Mouse (Mus musculus) megakaryocyte, embryonic 14.5 days (primary cell): ENCODE data around the gene Kcna4. TPM values are rescaled to one million over a fixed set of nuclear protein-coding genes. Genes with fewer than 3 reads are reported as not detected.

Source experiments
- H3K27me3 ChIP-seq: replicated peaks from 2 replicates; pipeline ENCODE3; 2012; ENCODE audit warnings: inconsistent platforms
- H3K36me3 ChIP-seq: replicated peaks from 2 replicates; pipeline ENCODE3; 2012; ENCODE audit warnings: low read length, inconsistent platforms, mixed read lengths
- H3K4me1 ChIP-seq: 2 replicates; pipeline ENCODE4 v1.6.1; 2012; ENCODE audit warnings: inconsistent platforms
- H3K4me3 ChIP-seq: replicated peaks from 2 replicates; pipeline ENCODE3; 2012; ENCODE audit warnings: moderate library complexity, mild to moderate bottlenecking, inconsistent platforms
- H3K9me3 ChIP-seq: 2 replicates; pipeline ENCODE4 v1.6.1; 2012; ENCODE audit warnings: inconsistent platforms
- FLI1 ChIP-seq: IDR thresholded peaks from 2 replicates; pipeline ENCODE4 v1.6.1; 2012; ENCODE audit warnings: low read length, inconsistent platforms, mixed read lengths
- GATA1 ChIP-seq: IDR thresholded peaks from 3 replicates; pipeline ENCODE4 v1.6.1; 2012; ENCODE audit warnings: mixed read lengths, low read length, inconsistent platforms, borderline replicate concordance
- polyA plus RNA-seq: library from polyadenylated mRNA; stranded (reverse); fragments of >175 nt; gene quantifications from 2 replicates; pipeline ENCODE4 v1.2.3, GENCODE M21; 2012; ENCODE audit warnings: low replicate concordance; ENCODE audit not compliant: insufficient read depth

Kcna4 gene
- polyA plus RNA-seq = 0.10 TPM in 1 of 2 replicates, not detected in the other

- H3K36me3 ChIP-seq = peaks cover 2% of the 10 kb centered on the region
- H3K27me3 ChIP-seq = peaks cover 9% of the 10 kb centered on the region
- no peak for TF ChIP-seq FLI1
- no peak for TF ChIP-seq GATA1
- H3K4me1 ChIP-seq = peaks cover 14% of the 10 kb centered on the region
- peaks cover 5% of the 10 kb centered on the region for H3K9me3 ChIP-seq
- peak within 1 kb of the TSS; percentile 85 for H3K4me3 ChIP-seq
These were observed at the start of gene Kcna4 for GRCm38 (mm10) chr2:107289990-107290696. TSS of gene Kcna4 (plus strand) at chr2:107290639.

- Histone ChIP-seq H3K36me3 (no peaks in the 10 kb centered on the region), H3K9me3 (no peaks in the 10 kb centered on the region), H3K4me1 (no peaks in the 10 kb centered on the region), H3K27me3 (no peaks in the 10 kb centered on the region), H3K4me3 (no peak overlapping the region)
- TF ChIP-seq FLI1 (no peak), GATA1 (no peak)
These were observed 32.3 kb upstream of the Kcna4 start for GRCm38 (mm10) chr2:107258091-107258490.

GRCm38 (mm10) chr2:107266251-107266650, 24.2 kb upstream of the Kcna4 start:
- Histone ChIP-seq H3K36me3 (no peaks in the 10 kb centered on the region), H3K4me1 (no peaks in the 10 kb centered on the region), H3K27me3 (no peaks in the 10 kb centered on the region), H3K9me3 (no peaks in the 10 kb centered on the region), H3K4me3 (no peak overlapping the region)
- TF ChIP-seq GATA1 (no peak), FLI1 (no peak)

GRCm38 (mm10) chr2:107270050-107270449, 20.4 kb upstream of the Kcna4 start:
- Histone ChIP-seq H3K9me3 (no peaks in the 10 kb centered on the region), H3K27me3 (no peaks in the 10 kb centered on the region), H3K4me3 (no peak overlapping the region), H3K36me3 (no peaks in the 10 kb centered on the region), H3K4me1 (0 out of 2 replicates have a peak, but pooled peaks cover 4% of the 10 kb centered on the region)
- no peak for TF ChIP-seq FLI1

- Histone ChIP-seq H3K9me3 (peaks cover 8% of the 10 kb centered on the region), H3K4me3 (peak overlapping the region; percentile 85), H3K4me1 (peaks cover 14% of the 10 kb centered on the region), H3K36me3 (peaks cover 2% of the 10 kb centered on the region), H3K27me3 (peaks cover 9% of the 10 kb centered on the region)
- no peak for TF ChIP-seq GATA1
- TF ChIP-seq FLI1 = no peak
These were observed 219 bp downstream of the Kcna4 start for GRCm38 (mm10) chr2:107290697-107291019.

GRCm38 (mm10) chr2:107291142-107291541, 703 bp downstream of the Kcna4 start:
- H3K9me3 ChIP-seq = peaks cover 13% of the 10 kb centered on the region
- peaks cover 14% of the 10 kb centered on the region for H3K4me1 ChIP-seq
- TF ChIP-seq GATA1 (no peak), FLI1 (no peak)
- peaks cover 9% of the 10 kb centered on the region for H3K27me3 ChIP-seq
- H3K4me3 ChIP-seq = peak overlapping the region; percentile 83
- peaks cover 2% of the 10 kb centered on the region for H3K36me3 ChIP-seq

GRCm38 (mm10) chr2:107294521-107294920, 4.1 kb downstream of the Kcna4 start:
- H3K4me1 ChIP-seq = peaks cover 14% of the 10 kb centered on the region
- H3K36me3 ChIP-seq = peaks cover 2% of the 10 kb centered on the region
- TF ChIP-seq FLI1 (no peak), GATA1 (no peak)
- H3K9me3 ChIP-seq = peaks cover 17% of the 10 kb centered on the region
- no peak overlapping the region for H3K4me3 ChIP-seq
- H3K27me3 ChIP-seq = peaks cover 9% of the 10 kb centered on the region

- H3K27me3 ChIP-seq = no peaks in the 10 kb centered on the region
- H3K9me3 ChIP-seq = no peaks in the 10 kb centered on the region
- H3K36me3 ChIP-seq = no peaks in the 10 kb centered on the region
- H3K4me3 ChIP-seq = no peak overlapping the region
- H3K4me1 ChIP-seq = no peaks in the 10 kb centered on the region; the same call in 1 of the 2 replicates
- TF ChIP-seq GATA1 (no peak), FLI1 (no peak)
These were observed 11.4 kb downstream of the Kcna4 start for GRCm38 (mm10) chr2:107301886-107302285.

- Histone ChIP-seq H3K36me3 (no peaks in the 10 kb centered on the region), H3K4me3 (no peak overlapping the region), H3K4me1 (no peaks in the 10 kb centered on the region; the same call in 1 of the 2 replicates), H3K9me3 (no peaks in the 10 kb centered on the region), H3K27me3 (no peaks in the 10 kb centered on the region)
- TF ChIP-seq GATA1 (no peak), FLI1 (no peak)
These were observed 14.3 kb downstream of the Kcna4 start for GRCm38 (mm10) chr2:107304707-107305106.

- H3K27me3 ChIP-seq = no peaks in the 10 kb centered on the region
- TF ChIP-seq FLI1 = no peak
- TF ChIP-seq GATA1 = no peak
- H3K4me3 ChIP-seq = no peak overlapping the region
- H3K4me1 ChIP-seq = no peaks in the 10 kb centered on the region; the same call in 1 of the 2 replicates
- H3K36me3 ChIP-seq = no peaks in the 10 kb centered on the region
- H3K9me3 ChIP-seq = no peaks in the 10 kb centered on the region
These were observed 15.6 kb downstream of the Kcna4 start for GRCm38 (mm10) chr2:107306077-107306476.
